Mouse (Mus musculus) forebrain, embryonic 13.5 days (tissue): Measurements from ENCODE around the gene Tmem269. TPM values are rescaled to one million over a fixed set of nuclear protein-coding genes. Genes with fewer than 3 reads are reported as not detected.

Source experiments
- ATAC-seq: fragments of 200-750 bp; cut with Nextera tagmentation; 2 replicates; pipeline ENCODE4 v1.8.0; 2017
- H3K27ac ChIP-seq: fragments of 300-500 bp; sonication (generic); 2 replicates; pipeline ENCODE4 v1.5.1; 2015; ENCODE audit warnings: inconsistent platforms, mild to moderate bottlenecking, moderate library complexity
- H3K27me3 ChIP-seq: fragments of 300-500 bp; sonication (generic); 2 replicates; pipeline ENCODE4 v1.6.1; 2015; ENCODE audit warnings: mild to moderate bottlenecking, inconsistent platforms
- H3K36me3 ChIP-seq: fragments of 300-500 bp; sonication (generic); 2 replicates; pipeline ENCODE4 v1.6.1; 2015; ENCODE audit warnings: mild to moderate bottlenecking, inconsistent platforms; ENCODE audit not compliant: poor library complexity, severe bottlenecking
- H3K4me1 ChIP-seq: fragments of 300-500 bp; sonication (generic); 2 replicates; pipeline ENCODE4 v1.6.1; 2015; ENCODE audit warnings: inconsistent platforms
- H3K4me2 ChIP-seq: fragments of 300-500 bp; sonication (generic); 2 replicates; pipeline ENCODE4 v1.6.1; 2015; ENCODE audit warnings: inconsistent platforms, mild to moderate bottlenecking, moderate library complexity
- H3K4me3 ChIP-seq: fragments of 300-500 bp; sonication (generic); 2 replicates; pipeline ENCODE4 v1.5.1; 2015; ENCODE audit warnings: mild to moderate bottlenecking, inconsistent platforms
- H3K9ac ChIP-seq: fragments of 300-500 bp; sonication (generic); 2 replicates; pipeline ENCODE4 v1.6.1; 2015; ENCODE audit warnings: mild to moderate bottlenecking, inconsistent platforms
- H3K9me3 ChIP-seq: fragments of 300-500 bp; sonication (generic); replicated peaks from 2 replicates; pipeline ENCODE4 v1.6.1; 2016; ENCODE audit warnings: inconsistent platforms
- WGBS: fragments of 180-500 bp; shearing (Covaris S2); methylation state at CpG from one replicate; pipeline ENCODE4 v1.1.7; 2015; 5-methylcytosine and 5-hydroxymethylcytosine counted together
- polyA plus RNA-seq: library from polyadenylated mRNA; unstranded; fragments of >200 nt; fragmentation: Nextera tagmentation; extraction: Ambion mirVana; gene quantifications from 2 replicates; pipeline ENCODE4 v1.2.1, GENCODE M21; 2015

The Tmem269 gene
- not detected in 2 replicates for polyA plus RNA-seq

GRCm38 (mm10) chr4:119218169-119218568 lies at the start of gene Tmem269:
Tmem269 (minus strand) TSS chr4:119218217.
- Histone ChIP-seq H3K4me1 (no peaks in the 10 kb centered on the region), H3K9ac (no peak within 1 kb of the TSS), H3K27me3 (no peaks in the 10 kb centered on the region), H3K36me3 (no peaks in the 10 kb centered on the region), H3K4me2 (no peak within 1 kb of the TSS), H3K9me3 (no peaks in the 10 kb centered on the region), H3K4me3 (no peak within 1 kb of the TSS), H3K27ac (no peak within 1 kb of the TSS)
- WGBS = 11% methylated on average over 11 of the region's 11 CpGs
- 0 out of 2 replicates have a peak, but pooled peaks have one; percentile 19 for ATAC-seq

GRCm38 (mm10) chr4:119266606-119267005 lies 48.6 kb upstream of the Tmem269 start:
- H3K9ac ChIP-seq = no peak overlapping the region
- WGBS = 83% methylated on average over 13 of the region's 13 CpGs
- H3K36me3 ChIP-seq = peaks cover 32% of the 10 kb centered on the region
- no peak for ATAC-seq
- no peaks in the 10 kb centered on the region for H3K4me1 ChIP-seq
- no peaks in the 10 kb centered on the region for H3K27me3 ChIP-seq
- H3K9me3 ChIP-seq = no peaks in the 10 kb centered on the region
- H3K4me2 ChIP-seq = no peak overlapping the region
- H3K27ac ChIP-seq = no peak overlapping the region
- H3K4me3 ChIP-seq = no peak overlapping the region

GRCm38 (mm10) chr4:119263459-119263858 lies 45.4 kb upstream of the Tmem269 start:
- no peak for ATAC-seq
- WGBS = 75% methylated on average over 3 of the region's 3 CpGs
- H3K4me2 ChIP-seq = no peak overlapping the region
- no peaks in the 10 kb centered on the region for H3K27me3 ChIP-seq
- no peaks in the 10 kb centered on the region for H3K9me3 ChIP-seq
- 0 out of 2 replicates have a peak, but pooled peaks cover 3% of the 10 kb centered on the region for H3K36me3 ChIP-seq
- no peak overlapping the region for H3K9ac ChIP-seq
- no peaks in the 10 kb centered on the region for H3K4me1 ChIP-seq
- no peak overlapping the region for H3K27ac ChIP-seq
- H3K4me3 ChIP-seq = no peak overlapping the region

GRCm38 (mm10) chr4:119262483-119262882 lies 44.5 kb upstream of the Tmem269 start:
- Histone ChIP-seq H3K9ac (no peak overlapping the region), H3K27ac (no peak overlapping the region), H3K4me2 (no peak overlapping the region), H3K27me3 (no peaks in the 10 kb centered on the region), H3K9me3 (no peaks in the 10 kb centered on the region), H3K4me1 (no peaks in the 10 kb centered on the region), H3K36me3 (0 out of 2 replicates have a peak, but pooled peaks cover 3% of the 10 kb centered on the region), H3K4me3 (no peak overlapping the region)
- WGBS = 92% methylated on average over 5 of the region's 5 CpGs
- ATAC-seq = no peak

GRCm38 (mm10) chr4:119261087-119261713 lies 43.2 kb upstream of the Tmem269 start:
- ATAC-seq = no peak
- Histone ChIP-seq H3K36me3 (0 out of 2 replicates have a peak, but pooled peaks cover 3% of the 10 kb centered on the region), H3K9me3 (no peaks in the 10 kb centered on the region), H3K4me2 (no peak overlapping the region), H3K27me3 (no peaks in the 10 kb centered on the region), H3K27ac (no peak overlapping the region), H3K4me1 (no peaks in the 10 kb centered on the region), H3K4me3 (no peak overlapping the region), H3K9ac (no peak overlapping the region)
- WGBS = 70% methylated on average over 7 of the region's 7 CpGs

GRCm38 (mm10) chr4:119259344-119260254 lies 41.6 kb upstream of the Tmem269 start:
- ATAC-seq = no peak
- no peak overlapping the region for H3K4me3 ChIP-seq

GRCm38 (mm10) chr4:119257083-119257482 lies 39.1 kb upstream of the Tmem269 start:
- H3K9me3 ChIP-seq = no peaks in the 10 kb centered on the region
- no peak overlapping the region for H3K4me2 ChIP-seq
- ATAC-seq = no peak
- peaks cover 22% of the 10 kb centered on the region for H3K4me1 ChIP-seq
- H3K27ac ChIP-seq = no peak overlapping the region
- 76% methylated on average over 6 of the region's 6 CpGs for WGBS
- H3K27me3 ChIP-seq = no peaks in the 10 kb centered on the region
- no peaks in the 10 kb centered on the region for H3K36me3 ChIP-seq
- no peak overlapping the region for H3K9ac ChIP-seq
- no peak overlapping the region for H3K4me3 ChIP-seq

More at GRCm38 (mm10) chr4:119259344-119260254, 41.6 kb upstream of the Tmem269 start:
- no peak overlapping the region for H3K27ac ChIP-seq
- 0 out of 2 replicates have a peak, but pooled peaks cover 3% of the 10 kb centered on the region for H3K36me3 ChIP-seq
- WGBS = 82% methylated on average over 15 of the region's 15 CpGs
- H3K4me1 ChIP-seq = peaks cover 9% of the 10 kb centered on the region
- no peaks in the 10 kb centered on the region for H3K27me3 ChIP-seq
- H3K9me3 ChIP-seq = no peaks in the 10 kb centered on the region
- no peak overlapping the region for H3K4me2 ChIP-seq
- no peak overlapping the region for H3K9ac ChIP-seq

GRCm38 (mm10) chr4:119255351-119255750 lies 37.3 kb upstream of the Tmem269 start, which contains the start of gene Cldn19:
Cldn19 (plus strand) TSS chr4:119255414.
- Histone ChIP-seq H3K4me2 (peak within 1 kb of the TSS; percentile 22; the same call in 1 of the 2 replicates), H3K9me3 (no peaks in the 10 kb centered on the region), H3K4me1 (peaks cover 22% of the 10 kb centered on the region), H3K27me3 (no peaks in the 10 kb centered on the region), H3K4me3 (no peak within 1 kb of the TSS), H3K9ac (no peak within 1 kb of the TSS; the same call in 1 of the 2 replicates), H3K27ac (peak within 1 kb of the TSS; percentile 64), H3K36me3 (no peaks in the 10 kb centered on the region)
- ATAC-seq = no peak
- WGBS = 76% methylated on average over 12 of the region's 12 CpGs

GRCm38 (mm10) chr4:119254012-119254618 lies 36.1 kb upstream of the Tmem269 start:
- no peak overlapping the region for H3K4me3 ChIP-seq
- ATAC-seq = peak; percentile 83
- peaks cover 22% of the 10 kb centered on the region for H3K4me1 ChIP-seq
- H3K36me3 ChIP-seq = no peaks in the 10 kb centered on the region
- H3K9me3 ChIP-seq = no peaks in the 10 kb centered on the region
- peak overlapping the region; percentile 22; the same call in 1 of the 2 replicates for H3K4me2 ChIP-seq
- no peaks in the 10 kb centered on the region for H3K27me3 ChIP-seq
- H3K9ac ChIP-seq = no peak overlapping the region; the same call in 1 of the 2 replicates
- peak overlapping the region; percentile 64 for H3K27ac ChIP-seq
- 17% methylated on average over 9 of the region's 9 CpGs for WGBS

GRCm38 (mm10) chr4:119252025-119252808 lies 34.2 kb upstream of the Tmem269 start:
- peaks cover 9% of the 10 kb centered on the region for H3K36me3 ChIP-seq
- WGBS = 83% methylated on average over 7 of the region's 7 CpGs
- H3K4me1 ChIP-seq = peaks cover 35% of the 10 kb centered on the region
- H3K9me3 ChIP-seq = no peaks in the 10 kb centered on the region
- no peak for ATAC-seq
- H3K4me3 ChIP-seq = no peak overlapping the region
- H3K9ac ChIP-seq = no peak overlapping the region
- H3K27me3 ChIP-seq = no peaks in the 10 kb centered on the region
- no peak overlapping the region for H3K27ac ChIP-seq
- H3K4me2 ChIP-seq = no peak overlapping the region

- WGBS = 75% methylated on average over 11 of the region's 11 CpGs
Measured at GRCm38 (mm10) chr4:119248407-119248965, 30.5 kb upstream of the Tmem269 start.

More at GRCm38 (mm10) chr4:119248407-119248965, 30.5 kb upstream of the Tmem269 start:
- Histone ChIP-seq H3K4me1 (peaks cover 29% of the 10 kb centered on the region), H3K36me3 (peaks cover 35% of the 10 kb centered on the region), H3K9me3 (no peaks in the 10 kb centered on the region), H3K27ac (no peak overlapping the region; the same call in 1 of the 2 replicates), H3K9ac (0 out of 2 replicates have a peak overlapping the region, but pooled peaks have one; percentile 30), H3K4me3 (no peak overlapping the region), H3K4me2 (no peak overlapping the region), H3K27me3 (no peaks in the 10 kb centered on the region)
- ATAC-seq = no peak
